Comparison of ENCODE assay signal across 8 mouse cellular contexts in the genomic region with DNA sequence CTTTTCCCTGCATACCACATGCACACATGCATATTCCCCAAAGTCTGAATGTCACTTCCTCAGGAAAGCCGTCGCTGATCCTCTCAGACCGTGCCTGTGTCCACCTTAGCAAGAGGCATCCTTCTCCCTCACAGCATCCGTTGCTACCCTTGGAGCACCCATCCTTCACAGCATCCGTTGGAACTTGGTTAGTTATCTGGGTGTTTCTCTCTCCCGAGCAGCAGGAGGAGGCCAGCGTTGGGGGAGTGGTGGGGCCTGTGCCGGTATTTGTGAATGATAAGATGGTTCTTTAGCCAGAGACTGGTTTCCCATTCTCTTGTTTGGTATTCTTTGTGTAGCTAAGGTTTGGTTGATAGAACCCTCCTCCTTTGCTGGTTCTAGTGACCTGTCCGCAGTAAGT. TPM values are rescaled to one million over a fixed set of nuclear protein-coding genes. Genes with fewer than 3 reads are reported as not detected.
DNase-seq lines count a peak whose midpoint lies in the region; ATAC-seq and TF ChIP-seq lines count a peak whose summit lies in the region.
"Had no signal": no experiment of that assay in that cellular context is flagged by ENCODE, and none has a peak within 500 bp of the region (broad histone marks: within the 10 kb centered on the region; RNA-seq: fewer than 3 reads in every experiment).

No protein-coding gene starts in this region.

- ATAC-seq in forebrain, embryonic 15.5 days (replicated peaks): no peak
- ATAC-seq in megakaryocyte progenitor cell, adult 5-6 weeks (replicated peaks; ENCODE audit: poor library complexity): peak; percentile 39

- 0 out of 2 replicates have a peak, but pooled peaks cover 3% of the 10 kb centered on the region for H3K36me3 ChIP-seq in forebrain, embryonic 15.5 days

- peak overlapping the region; percentile 81 for H3K27ac ChIP-seq in layer of hippocampus, adult 2 months
- H3K27ac ChIP-seq in cortical plate, adult 2 months (ENCODE audit: insufficient read depth, low read length): peak overlapping the region; percentile 95; the same call in 1 of the 2 replicates
- peak overlapping the region; percentile 50; the same call in 1 of the 2 replicates for H3K27ac ChIP-seq in forebrain, embryonic 15.5 days (replicated peaks)

- TF ChIP-seq CTCF in layer of hippocampus, adult 2 months (conservative IDR thresholded peaks at IDR 0.05): no peak
- TF ChIP-seq CTCF in cortical plate, adult 2 months (IDR thresholded peaks at IDR 0.05; ENCODE audit: extremely low read depth, insufficient read depth, low read length): no peak

- TF ChIP-seq POLR2A in cortical plate, adult 2 months (IDR thresholded peaks at IDR 0.05; ENCODE audit: extremely low read depth, insufficient read depth, low read length): no peak

- H3K9me3 ChIP-seq in forebrain, embryonic 15.5 days: no peaks in the 10 kb centered on the region
- H3K9me3 ChIP-seq: embryonic facial prominence, embryonic 12.5 days had no signal

- no peak overlapping the region for H3K4me2 ChIP-seq in forebrain, embryonic 15.5 days (replicated peaks)
- H3K4me2 ChIP-seq: embryonic facial prominence, embryonic 12.5 days had no signal

- no peak overlapping the region for H3K4me3 ChIP-seq in layer of hippocampus, adult 2 months
- H3K4me3 ChIP-seq in cortical plate, adult 2 months (ENCODE audit: insufficient read depth, low read length): no peak overlapping the region
- H3K4me3 ChIP-seq in forebrain, embryonic 15.5 days: no peak overlapping the region
- H3K4me3 ChIP-seq: embryonic facial prominence, embryonic 12.5 days had no signal

- H3K4me1 ChIP-seq in cortical plate, adult 2 months (ENCODE audit: control insufficient read depth, insufficient read depth, low read length): peaks cover 20% of the 10 kb centered on the region
- peaks cover 44% of the 10 kb centered on the region for H3K4me1 ChIP-seq in forebrain, embryonic 15.5 days

- H3K9ac ChIP-seq in forebrain, embryonic 15.5 days (replicated peaks): no peak overlapping the region
- H3K9ac ChIP-seq: embryonic facial prominence, embryonic 12.5 days had no signal

- no peaks in the 10 kb centered on the region for H3K27me3 ChIP-seq in forebrain, embryonic 15.5 days
- H3K27me3 ChIP-seq: embryonic facial prominence, embryonic 12.5 days had no signal

- 86% methylated on average over 9 of the region's 9 CpGs for WGBS in forebrain, embryonic 15.5 days

- no peak for DNase-seq in layer of hippocampus, adult 2 months (ENCODE audit: low spot score in 2 of 2)
- no peak for DNase-seq in layer of hippocampus, adult 11-12 months (ENCODE audit: low spot score)
- DNase-seq in cerebellum, adult 11-12 months: no peak
- no peak for DNase-seq in adrenal gland, adult 2 months

RNA-seq across cellular contexts. Expression of a gene that starts 2.7 kb away (rescaled TPM):
- total RNA-seq in layer of hippocampus, adult 2 months (2021): not detected
- polyA plus RNA-seq in cortical plate, adult 2 months (2012; rRNA removed): not detected in 2 replicates
- polyA plus RNA-seq in forebrain, embryonic 15.5 days (2015; fragmentation: Nextera tagmentation; extraction: Ambion mirVana): 2.4 and 2.5 TPM in 2 replicates
- total RNA-seq in megakaryocyte progenitor cell, adult 5-6 weeks (2015): not detected in 2 replicates
- total RNA-seq in megakaryocyte progenitor cell, adult 5-6 weeks (2017): not detected in 2 replicates
- not detected for total RNA-seq in adrenal gland, adult 2 months (2021)
- polyA plus RNA-seq in adrenal gland, adult 2 months (2012; rRNA removed): not detected in 2 replicates

RNA-seq across cellular contexts. Expression of a gene that starts 21.8 kb away (rescaled TPM):
- 100 to 1,000 TPM; 137 to 156 TPM for total RNA-seq in layer of hippocampus, adult 2 months (2021)
- polyA plus RNA-seq in cortical plate, adult 2 months (2012; rRNA removed): 72.7 and 73.3 TPM in 2 replicates
- polyA plus RNA-seq in forebrain, embryonic 15.5 days (2015; fragmentation: Nextera tagmentation; extraction: Ambion mirVana): 45.5 and 52.5 TPM in 2 replicates
- 23.1 and 25.1 TPM in 2 replicates for total RNA-seq in megakaryocyte progenitor cell, adult 5-6 weeks (2015)
- 71.4 and 99.8 TPM in 2 replicates for total RNA-seq in megakaryocyte progenitor cell, adult 5-6 weeks (2017)
- 10 to 100 TPM; 50.4 to 75.6 TPM for total RNA-seq in adrenal gland, adult 2 months (2021)
- polyA plus RNA-seq in adrenal gland, adult 2 months (2012; rRNA removed): 66.5 and 70.4 TPM in 2 replicates

RNA-seq across cellular contexts. Expression of a gene that starts 59.8 kb away (rescaled TPM):
- total RNA-seq in layer of hippocampus, adult 2 months (2021): not detected
- not detected in 2 replicates for polyA plus RNA-seq in cortical plate, adult 2 months (2012; rRNA removed)
- polyA plus RNA-seq in forebrain, embryonic 15.5 days (2015; fragmentation: Nextera tagmentation; extraction: Ambion mirVana): 0.18 and 0.38 TPM in 2 replicates
- total RNA-seq in megakaryocyte progenitor cell, adult 5-6 weeks (2015): not detected in 2 replicates
- not detected in 2 replicates for total RNA-seq in megakaryocyte progenitor cell, adult 5-6 weeks (2017)
- total RNA-seq in adrenal gland, adult 2 months (2021): not detected
- polyA plus RNA-seq in adrenal gland, adult 2 months (2012; rRNA removed): not detected in 2 replicates
